Mouse (Mus musculus) A20 (cell line): ENCODE measurements at regions not wholly inside any gene's neighbourhood (a gene's known extent, or its start where the extent isn't known, plus 50 kb on each side); places are given as distances from the start of the nearest gene placed in this dataset.
"Not testable (repeated sequence)": the region's sequence is repeated elsewhere in the genome, so short reads cannot be mapped to it uniquely, and the experiment has no call there.

Experiments
- DNase-seq: peaks from one replicate; pipeline ENCODE4 v3.0.0-alpha.2; 2011; ENCODE audit warnings: low read depth, low spot score

DNA sequence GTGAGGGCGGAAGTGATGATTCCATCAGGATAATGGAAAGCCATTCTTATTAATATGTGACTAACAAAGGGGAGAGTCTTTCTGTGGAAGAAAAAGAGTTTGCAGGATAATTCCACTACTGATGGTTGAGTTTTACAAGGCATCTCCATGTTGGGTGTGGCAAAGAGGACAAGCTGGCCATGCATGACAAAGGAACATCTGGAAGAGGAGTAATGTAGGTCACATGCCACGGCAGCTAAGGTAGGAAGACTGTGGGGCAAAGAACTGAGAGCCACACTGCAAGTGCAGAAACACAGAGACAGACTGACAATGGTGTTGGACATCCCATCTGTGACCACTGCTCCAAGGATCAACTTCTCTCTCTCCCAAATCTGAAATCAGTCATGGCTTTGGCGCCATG, 196.4 kb upstream of the Gdi2 start:
- DNase-seq, result no peak

DNA sequence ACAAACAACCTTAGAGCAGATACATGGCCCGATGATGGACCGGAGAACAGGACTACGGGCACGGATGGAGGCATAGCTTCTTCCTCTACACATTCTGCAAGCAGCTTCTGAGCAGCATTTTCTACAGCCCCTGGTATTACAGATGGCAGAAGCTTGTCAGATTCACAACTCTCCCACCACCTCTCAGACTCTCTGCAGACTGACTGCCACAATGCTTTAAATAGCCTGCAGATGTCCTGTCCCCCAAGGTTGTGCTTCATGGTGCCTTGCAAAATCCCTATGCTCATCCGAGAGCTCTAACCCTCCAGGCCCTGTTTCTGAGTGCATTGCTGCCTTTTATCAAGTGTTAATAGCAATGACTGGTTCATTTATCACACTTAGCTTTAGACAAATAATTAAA, 194.3 kb upstream of the Gdi2 start:
- DNase-seq, result no peak

GRCm38 (mm10) chr13:3354912-3355311, 183.0 kb upstream of the Gdi2 start:
- not testable (repeated sequence) for DNase-seq

DNA sequence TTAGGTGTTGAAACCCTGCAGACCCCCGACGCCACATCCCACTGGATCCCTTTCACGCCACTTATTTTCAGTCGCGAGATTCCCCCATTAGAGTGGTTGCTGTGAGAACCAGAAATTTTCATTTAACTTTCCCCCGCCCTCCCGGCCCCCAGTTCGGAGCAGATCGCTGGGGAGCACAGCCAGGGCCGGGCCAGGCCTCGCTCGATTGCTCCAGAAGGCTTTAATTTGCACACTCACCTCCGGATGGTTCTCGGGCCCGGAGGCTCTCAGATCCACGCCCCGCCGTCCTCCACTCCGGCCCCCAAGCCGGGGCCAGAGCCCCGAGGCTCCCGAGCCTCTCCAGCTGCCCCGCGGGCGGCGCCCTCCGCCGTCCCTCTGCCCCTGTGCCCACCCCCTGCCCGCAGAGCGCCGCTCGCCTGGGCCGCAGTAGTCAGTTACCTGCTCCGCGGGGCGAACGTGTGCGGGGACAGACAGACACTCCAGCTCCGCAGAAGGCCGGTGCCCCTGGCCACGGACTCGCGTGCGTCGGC, 179.7 kb upstream of the Gdi2 start:
- DNase-seq, result no peak

DNA sequence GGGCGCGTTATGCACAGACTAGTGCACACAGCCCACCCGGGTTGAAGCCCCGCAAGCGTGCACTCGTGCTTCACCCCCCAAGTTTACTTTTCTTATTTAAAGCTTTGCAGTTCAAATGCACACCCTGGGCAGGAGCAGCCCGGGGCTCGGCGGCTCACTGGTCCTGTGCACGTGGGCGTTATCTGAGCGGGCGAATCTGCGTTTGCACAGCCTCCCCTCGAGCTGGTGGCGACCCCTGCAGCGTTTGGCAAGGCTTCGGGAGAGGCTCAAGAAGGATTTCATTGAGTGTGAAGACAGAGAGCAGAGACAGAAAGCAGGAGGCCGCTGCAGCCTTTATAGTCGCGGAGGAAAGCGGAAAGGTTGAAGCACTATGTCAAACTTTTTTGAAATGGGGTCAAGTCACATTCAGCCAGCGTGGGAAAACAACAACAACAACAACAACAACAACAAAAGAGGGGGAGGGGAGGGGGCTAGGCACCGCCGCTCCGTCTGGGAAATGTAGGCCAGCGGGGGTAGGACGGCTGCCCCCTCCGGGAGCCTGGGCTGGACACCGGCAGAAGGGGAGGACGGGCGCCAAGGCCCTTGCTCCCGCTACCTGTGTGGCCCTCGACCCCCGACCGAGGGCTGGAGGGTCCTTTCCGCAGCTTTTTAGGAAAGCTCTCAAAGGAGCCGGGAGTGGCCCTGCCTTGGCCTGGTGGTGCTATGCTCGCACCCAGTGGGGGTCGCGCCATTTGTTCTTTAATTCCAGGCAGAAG, 178.7 kb upstream of the Gdi2 start:
- no peak for DNase-seq

- not testable (repeated sequence) for DNase-seq
Observed at GRCm38 (mm10) chr13:3359751-3360260, 178.1 kb upstream of the Gdi2 start.

DNA sequence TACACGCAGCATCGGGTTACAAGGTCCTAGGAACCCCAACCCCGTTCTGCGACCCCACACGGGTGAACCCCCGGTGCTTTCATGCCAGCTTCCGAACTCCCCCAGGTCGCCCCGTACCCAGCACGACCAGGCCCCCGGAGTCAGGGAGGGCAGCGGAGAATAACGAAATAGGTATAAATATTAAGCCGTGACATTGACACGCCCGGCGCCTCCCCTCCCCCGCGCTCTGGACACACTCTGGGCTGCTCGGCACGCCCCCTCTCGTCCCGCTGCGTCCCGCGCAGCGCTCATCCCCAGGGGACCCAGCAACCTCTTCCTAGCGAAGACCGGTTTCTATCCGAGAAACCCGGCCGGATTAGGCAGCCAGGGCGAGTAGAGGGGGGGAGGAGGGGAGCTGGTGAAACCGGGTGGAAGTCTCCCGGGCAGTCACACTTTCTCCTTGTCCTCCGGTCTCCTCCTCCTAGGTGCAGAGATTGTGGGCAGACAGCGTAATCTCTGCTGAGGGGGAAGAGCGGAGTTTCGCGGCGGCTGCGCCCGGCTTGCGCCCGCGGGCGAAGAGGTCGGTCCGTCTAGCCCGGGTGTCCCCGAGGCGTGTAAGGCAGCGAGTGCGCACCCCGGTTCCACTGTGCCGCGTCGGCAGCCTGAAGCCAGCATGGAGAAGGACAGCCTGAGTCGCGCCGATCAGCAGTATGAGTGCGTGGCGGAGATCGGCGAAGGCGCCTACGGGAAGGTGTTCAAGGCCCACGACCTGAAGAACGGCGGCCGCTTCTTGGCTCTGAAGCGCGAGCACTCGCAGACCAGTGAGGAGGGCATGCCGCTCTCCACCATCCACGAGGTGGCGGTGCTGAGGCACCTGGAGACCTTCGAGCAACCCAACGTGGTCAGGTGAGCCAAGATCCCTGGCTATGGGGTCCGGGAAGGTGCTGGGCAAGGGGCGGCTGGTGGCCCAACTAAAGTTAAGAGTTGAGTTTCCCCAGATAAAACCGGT, 177.1 kb upstream of the Gdi2 start:
- peak; percentile 21 for DNase-seq

GRCm38 (mm10) chr13:3372701-3373100, 165.2 kb upstream of the Gdi2 start:
- peak; percentile 82 for DNase-seq

DNA sequence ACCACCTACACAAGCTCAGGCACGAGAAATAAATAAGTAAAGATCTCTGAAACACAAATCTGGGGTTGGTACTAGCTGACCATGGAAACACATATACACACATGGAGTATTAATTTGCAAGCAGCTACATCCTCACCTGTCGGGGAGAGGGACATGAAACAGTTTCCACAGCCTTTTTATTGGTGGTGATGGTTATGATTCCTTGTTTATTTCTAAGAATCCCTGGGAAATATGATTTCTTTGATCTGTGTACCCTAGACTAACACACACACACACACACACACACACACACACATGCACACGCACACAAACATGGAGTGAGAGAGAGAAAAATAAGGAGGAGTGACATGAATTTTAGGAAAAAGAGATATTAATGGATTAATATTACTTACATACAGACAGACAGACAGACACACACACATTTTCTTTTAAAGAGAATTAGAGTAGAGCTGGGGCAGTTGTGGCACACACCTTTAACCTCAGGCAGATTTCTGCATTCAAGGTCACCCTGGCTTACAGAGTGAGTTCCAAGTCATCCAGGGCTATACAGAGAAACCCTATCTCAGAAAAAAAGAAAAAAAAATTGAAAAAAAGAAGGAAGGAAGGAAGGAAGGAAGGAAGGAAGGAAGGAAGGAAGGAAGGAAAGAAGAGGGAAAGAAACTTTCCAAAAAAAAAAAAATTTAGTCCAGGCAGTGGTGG, 164.2 kb upstream of the Gdi2 start:
- DNase-seq, result peak; percentile 71

DNA sequence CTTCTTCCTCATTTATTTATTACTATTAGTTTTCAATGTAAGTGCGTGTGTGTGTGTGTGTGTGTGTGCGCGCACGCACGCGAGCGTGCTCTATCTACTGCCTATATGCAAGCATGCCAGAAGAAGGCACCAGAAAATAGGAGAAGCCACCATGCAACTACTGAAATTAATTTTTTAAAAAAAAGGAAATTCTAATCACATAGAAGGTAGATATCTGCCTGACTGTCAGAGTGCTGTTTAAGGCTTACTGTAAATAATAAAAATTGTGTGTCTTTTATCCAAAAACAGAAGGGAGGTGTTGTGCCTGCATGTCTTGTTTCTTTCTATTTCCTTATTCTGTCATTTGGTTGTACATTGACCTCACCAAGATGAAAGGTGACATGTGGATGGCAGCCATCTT, 163.1 kb upstream of the Gdi2 start:
- DNase-seq, result peak; percentile 38

GRCm38 (mm10) chr13:3377801-3378200, 160.1 kb upstream of the Gdi2 start:
- DNase-seq, result peak; percentile 76

DNA sequence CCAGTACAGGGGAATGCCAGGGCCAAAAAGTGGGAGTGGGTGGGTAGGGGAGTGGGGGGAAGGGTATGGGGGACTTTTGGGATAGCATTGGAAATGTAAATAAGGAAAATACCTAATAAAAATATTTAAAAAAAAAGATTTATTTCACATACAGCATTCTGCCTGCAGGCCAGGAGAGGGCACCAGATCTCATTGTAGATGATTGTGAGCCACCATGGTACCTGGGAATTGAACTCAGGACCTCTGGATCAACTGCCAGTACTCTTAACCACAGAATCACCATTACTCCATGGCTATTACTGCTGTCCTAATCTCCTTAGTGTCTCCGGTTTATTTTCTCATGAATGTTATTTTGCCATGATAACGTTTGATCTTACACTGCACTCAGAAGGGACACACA, 132.1 kb upstream of the Gdi2 start:
- peak; percentile 62 for DNase-seq

GRCm38 (mm10) chr13:3406236-3407017, 131.4 kb upstream of the Gdi2 start:
- DNase-seq, result peak; percentile 96

- not testable (repeated sequence) for DNase-seq
Observed at GRCm38 (mm10) chr13:3410281-3410680, 127.6 kb upstream of the Gdi2 start.

- no peak for DNase-seq
Observed at GRCm38 (mm10) chr13:3417026-3417425, 120.8 kb upstream of the Gdi2 start.

DNA sequence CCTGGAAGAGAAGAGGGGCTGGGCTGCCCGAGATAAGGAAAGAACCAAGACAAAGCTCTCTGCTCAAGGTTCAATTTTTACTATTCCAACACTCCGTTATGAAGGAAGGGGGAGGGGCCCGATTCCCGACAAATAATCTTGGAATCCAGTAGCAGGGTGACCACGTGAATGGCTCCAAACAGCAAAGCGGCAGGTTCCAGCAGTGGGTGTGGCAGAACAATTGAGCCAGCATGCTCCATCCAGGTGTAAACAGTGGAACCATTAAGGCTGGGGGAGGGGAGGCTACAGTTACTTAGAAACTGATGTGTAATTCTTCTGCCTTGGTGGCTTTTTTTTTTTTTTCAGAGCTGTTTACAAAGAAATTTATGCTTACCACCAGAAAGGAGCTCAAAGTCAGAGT, 82.5 kb upstream of the Gdi2 start:
- DNase-seq, result not testable (repeated sequence)

GRCm38 (mm10) chr13:3476884-3477283, 61.0 kb upstream of the Gdi2 start:
- no peak for DNase-seq

GRCm38 (mm10) chr13:3477997-3478728, 59.7 kb upstream of the Gdi2 start:
- peak; percentile 86 for DNase-seq
